Mouse (Mus musculus) telencephalon, adult 2 months (tissue): ENCODE data around the gene Psmd6.

Experiments
- DNase-seq: peaks from one replicate; pipeline ENCODE4 v3.0.0-alpha.2; 2011; ENCODE audit warnings: low read depth, low spot score

The Psmd6 gene

GRCm38 (mm10) chr14:14064486-14065141, 56.2 kb downstream of the Psmd6 start:
- DNase-seq, result no peak

GRCm38 (mm10) chr14:14063382-14063781, 57.4 kb downstream of the Psmd6 start:
- no peak for DNase-seq

GRCm38 (mm10) chr14:14062531-14063245, 58.1 kb downstream of the Psmd6 start:
- no peak for DNase-seq
